Mouse (Mus musculus) left cerebral cortex, adult 2 months (tissue): ENCODE results near the gene Cenpb. TPM values are rescaled to one million over a fixed set of nuclear protein-coding genes. Genes with fewer than 3 reads are reported as not detected.

ENCODE experiments used
- DNase-seq, 2 experiments: peaks; one replicate each; pipeline ENCODE4 v3.0.0; 2021 to 2022; ENCODE audit warnings: low spot score in 2 of 2, mixed read lengths in 1 of 2; ENCODE audit errors: extremely low spot score in 1 of 2
- H3K27ac ChIP-seq: fragments of 200-600 bp; 2 replicates; pipeline ENCODE4 v1.8.1; 2022
- H3K4me3 ChIP-seq: fragments of 200-600 bp; 2 replicates; pipeline ENCODE4 v1.8.1; 2022
- CTCF ChIP-seq: fragments of 200-600 bp; IDR thresholded peaks from 2 replicates; pipeline ENCODE4 v1.8.1; 2022; ENCODE audit warnings: antibody characterized with exemption, mild to moderate bottlenecking, moderate library complexity
- intact Hi-C: fragments of 180-260 bp; cut with DNase I; formaldehyde crosslinking; loops from one replicate; pipeline ENCODE4 v1.15.1; 2025
- total RNA-seq, 2 experiments: library from RNA; stranded (reverse); gene quantifications; 2 replicates each; pipeline ENCODE4 v1.2.3; 2021

The Cenpb gene
- total RNA-seq, 2 experiments from 2014 or later, result 65.3 to 69.8 TPM

DNA sequence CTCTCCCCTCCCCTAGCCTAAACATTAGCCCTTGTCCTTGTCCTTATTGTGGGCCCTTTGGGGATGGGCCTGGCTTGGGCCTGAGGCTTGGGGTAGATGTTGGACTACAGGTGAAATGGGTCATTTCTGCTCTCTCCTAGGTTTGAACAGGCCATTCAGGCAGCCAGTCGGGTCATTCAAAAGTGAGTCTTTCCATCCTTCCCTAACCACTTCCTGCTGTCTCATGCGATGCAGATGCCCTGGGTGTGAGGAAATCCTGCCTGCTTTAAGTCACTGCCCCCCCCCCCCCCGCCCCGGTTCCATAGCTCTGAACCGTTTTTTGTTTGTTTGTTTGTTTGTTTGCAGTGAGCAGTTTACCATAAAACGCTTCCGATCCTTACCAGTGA is 11.1 kb upstream of the Cenpb start:
- TF ChIP-seq CTCF, result no peak
- DNase-seq, result no peak
- intact Hi-C loops, result no loop called here
- Histone ChIP-seq H3K27ac (no peak overlapping the region), H3K4me3 (no peak overlapping the region)

DNA sequence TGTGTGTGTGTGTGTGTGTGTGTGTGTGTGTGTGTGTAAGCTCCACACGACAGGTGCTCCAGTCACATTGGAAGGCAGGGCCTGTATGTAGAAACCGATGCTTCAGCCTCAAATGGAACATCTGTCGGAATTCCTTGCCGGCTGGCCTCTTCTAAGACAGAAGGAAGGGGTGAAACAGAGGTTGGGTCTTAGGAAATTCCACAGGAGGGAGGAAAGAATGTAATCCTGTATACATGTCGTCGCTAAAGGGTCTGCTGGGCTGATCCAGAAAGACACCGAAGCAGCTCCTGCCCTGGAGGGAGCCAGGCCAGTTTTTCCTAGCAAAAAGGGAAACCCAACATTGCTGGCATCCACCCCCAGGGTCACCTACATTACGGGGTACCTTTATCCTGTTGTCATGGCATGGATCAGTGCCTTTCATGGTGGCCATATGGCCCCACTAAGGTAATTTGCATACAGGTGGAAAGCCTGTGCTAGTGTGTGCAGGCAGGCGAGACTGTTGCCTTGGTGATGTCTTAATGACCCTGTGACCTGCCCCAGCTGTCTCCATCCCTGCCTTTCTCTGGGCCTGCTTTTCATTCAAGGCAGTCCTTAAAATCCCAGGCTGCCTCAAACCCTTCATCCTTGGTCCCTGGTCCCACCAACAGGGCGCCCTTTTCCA is 10.6 kb upstream of the Cenpb start:
- DNase-seq, result no peak
- Histone ChIP-seq H3K27ac (no peak overlapping the region), H3K4me3 (no peak overlapping the region)
- intact Hi-C loops, result no loop called here
- no peak for TF ChIP-seq CTCF

DNA sequence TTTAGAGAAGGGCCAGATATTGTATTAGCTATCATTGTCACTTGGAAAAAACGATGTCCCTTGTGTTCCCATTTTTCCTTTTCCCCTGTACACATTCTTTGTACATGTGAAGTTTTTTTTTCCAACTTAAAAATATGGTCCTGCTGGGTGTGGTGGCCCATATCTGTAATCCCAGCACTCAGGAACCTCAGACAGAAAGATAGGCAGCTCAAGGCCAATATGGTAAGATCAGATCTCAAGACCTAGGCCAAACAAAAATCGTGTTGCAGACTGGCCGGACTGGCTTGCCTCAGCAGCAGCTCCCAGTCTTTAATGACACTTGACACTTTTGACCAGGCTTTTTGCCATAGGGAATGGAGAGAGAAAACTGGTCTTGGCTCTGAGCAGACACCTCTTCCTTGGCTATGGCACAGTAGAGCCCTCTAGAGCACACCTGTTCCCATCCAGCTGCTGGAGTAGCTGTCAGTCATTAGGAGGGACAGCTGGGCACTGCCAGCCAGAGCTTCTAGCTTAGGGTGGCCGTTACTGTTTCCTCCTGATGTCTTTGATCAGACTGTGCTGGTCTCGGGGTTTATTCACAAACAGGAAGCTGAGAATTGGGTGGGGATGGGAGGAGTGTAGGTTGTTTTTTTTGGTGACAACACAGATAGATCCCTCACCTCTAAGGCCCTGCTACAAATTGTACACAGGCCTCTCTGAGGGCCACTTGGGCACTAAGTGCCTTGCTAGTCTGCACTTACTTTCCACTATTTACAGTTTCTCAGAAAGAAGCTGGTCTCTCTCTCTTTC is 9.8 kb upstream of the Cenpb start:
- TF ChIP-seq CTCF, result no peak
- intact Hi-C loops, result no loop called here
- no peak for DNase-seq
- Histone ChIP-seq H3K4me3 (no peak overlapping the region), H3K27ac (no peak overlapping the region)

DNA sequence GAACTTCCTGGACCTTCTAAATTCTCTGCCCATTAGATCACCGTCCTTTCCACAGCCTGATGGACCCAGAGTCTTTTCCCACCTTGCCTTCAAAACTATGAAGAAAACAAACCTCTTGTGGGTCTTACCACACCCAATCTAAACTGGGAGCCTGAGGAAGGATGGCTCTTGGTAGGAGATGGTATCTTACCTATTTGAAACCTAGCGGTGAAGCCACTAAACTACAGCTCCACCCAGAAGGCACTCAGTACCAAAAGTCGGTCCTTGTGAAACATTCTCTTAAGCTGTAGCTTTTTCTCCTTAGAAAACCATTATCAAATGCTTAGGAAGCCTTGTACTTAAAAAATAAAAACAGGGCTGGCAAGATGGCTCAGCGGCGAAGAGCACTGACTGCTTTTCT is 8.4 kb upstream of the Cenpb start:
- DNase-seq, result no peak
- Histone ChIP-seq H3K4me3 (no peak overlapping the region), H3K27ac (no peak overlapping the region)
- TF ChIP-seq CTCF, result no peak
- intact Hi-C loops, result no loop called here

DNA sequence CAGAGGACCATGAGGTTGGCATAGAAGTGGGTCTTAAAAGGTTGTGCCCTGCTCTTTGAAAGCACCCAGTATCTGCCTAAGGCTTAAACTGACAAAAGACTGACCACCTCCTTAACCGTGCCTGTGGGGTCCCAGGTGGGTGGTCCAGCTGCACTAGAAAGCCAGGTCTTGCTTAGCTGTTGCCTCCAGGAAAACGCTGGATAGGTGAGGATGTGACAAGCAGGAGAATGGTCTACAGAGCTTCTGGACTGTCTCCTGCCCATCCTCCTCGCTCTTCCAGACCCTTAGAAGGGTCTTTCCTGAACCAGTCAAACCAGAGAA is 7.7 kb upstream of the Cenpb start:
- H3K4me3 ChIP-seq, result peak overlapping the region; percentile 78
- no peak for DNase-seq
- no peak for TF ChIP-seq CTCF
- intact Hi-C loops, result loop anchor here (1.0 kb wide), 1 partner anchor 23 kb away; no protein-coding TSS in a partner anchor
- peak overlapping the region; percentile 80; the same call in 1 of the 2 replicates for H3K27ac ChIP-seq

DNA sequence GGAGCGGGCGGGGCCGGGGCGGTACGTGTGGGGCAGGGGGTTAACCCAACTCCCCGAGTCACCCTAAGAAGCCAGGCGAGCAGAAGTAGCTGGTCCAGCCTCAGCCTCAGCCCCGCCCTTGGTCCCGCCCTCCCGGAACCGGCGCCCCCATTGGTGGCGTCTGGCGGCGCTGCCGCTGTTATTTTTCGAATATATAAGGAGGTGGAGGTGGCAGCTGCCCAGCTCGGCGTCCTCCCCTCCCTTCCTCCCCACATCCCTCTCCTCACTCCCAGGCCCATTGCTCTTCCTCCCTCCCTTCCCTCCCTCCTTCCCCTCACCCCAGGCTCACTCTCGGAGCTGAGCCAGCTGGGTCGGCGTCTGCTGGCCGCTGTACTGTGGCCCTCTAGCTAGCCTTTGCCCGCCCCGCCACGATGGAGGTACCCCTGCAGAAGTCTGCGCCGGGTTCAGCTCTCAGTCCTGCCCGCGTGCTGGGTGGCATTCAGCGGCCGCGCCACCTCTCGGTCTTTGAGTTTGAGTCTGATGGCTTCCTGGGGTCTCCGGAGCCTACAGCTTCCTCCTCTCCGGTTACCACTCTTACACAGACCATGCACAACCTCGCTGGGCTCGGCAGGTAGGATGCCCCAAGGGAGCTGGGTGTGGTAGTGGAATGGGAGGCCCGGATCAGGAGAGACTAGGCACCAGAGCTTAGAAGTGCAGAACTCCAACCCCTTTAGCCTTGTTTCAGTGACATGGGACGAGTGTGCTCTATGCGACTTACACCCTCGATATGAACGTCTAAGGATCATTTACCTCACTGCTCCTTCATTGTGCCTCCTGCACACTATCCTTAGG is 7.1 kb upstream of the Cenpb start, which contains the start of the genes Cdc25b and Spef1:
TSS of gene Cdc25b (plus strand) at position 179 of the 831 bp plus-strand sequence.
TSS of gene Spef1 (minus strand) at position 512 of the 831 bp plus-strand sequence.
- DNase-seq, result peak; percentile 78
- peak; percentile 50 for TF ChIP-seq CTCF
- H3K27ac ChIP-seq, result peak within 1 kb of the TSS; percentile 80
- intact Hi-C loops, result loop anchor here (1.0 kb wide), 1 partner anchor 23 kb away; no protein-coding TSS in a partner anchor
- peak within 1 kb of the TSS; percentile 78 for H3K4me3 ChIP-seq

DNA sequence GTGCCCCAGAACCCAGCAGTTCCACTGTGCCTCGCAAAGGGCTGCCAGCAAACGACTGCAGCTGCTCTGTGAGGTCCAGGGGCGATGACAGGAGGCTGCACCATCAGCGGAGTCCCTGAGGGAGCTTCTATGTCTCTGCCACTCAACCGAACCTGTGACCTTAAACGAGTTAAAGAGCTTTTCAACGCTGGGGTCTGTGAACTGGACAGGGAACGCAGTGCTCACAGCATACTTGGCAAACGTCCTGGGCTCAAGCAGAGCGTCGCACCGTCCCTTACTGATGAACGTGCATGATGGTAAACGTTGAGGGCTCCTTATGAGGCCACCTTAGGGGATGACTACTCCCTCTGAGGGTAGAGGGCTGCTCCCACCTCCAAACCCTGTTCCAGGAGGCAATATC is 6.5 kb upstream of the Cenpb start:
- DNase-seq, result no peak
- no peak for TF ChIP-seq CTCF
- intact Hi-C loops, result no loop called here
- peak overlapping the region; percentile 80 for H3K27ac ChIP-seq
- peak overlapping the region; percentile 78 for H3K4me3 ChIP-seq

DNA sequence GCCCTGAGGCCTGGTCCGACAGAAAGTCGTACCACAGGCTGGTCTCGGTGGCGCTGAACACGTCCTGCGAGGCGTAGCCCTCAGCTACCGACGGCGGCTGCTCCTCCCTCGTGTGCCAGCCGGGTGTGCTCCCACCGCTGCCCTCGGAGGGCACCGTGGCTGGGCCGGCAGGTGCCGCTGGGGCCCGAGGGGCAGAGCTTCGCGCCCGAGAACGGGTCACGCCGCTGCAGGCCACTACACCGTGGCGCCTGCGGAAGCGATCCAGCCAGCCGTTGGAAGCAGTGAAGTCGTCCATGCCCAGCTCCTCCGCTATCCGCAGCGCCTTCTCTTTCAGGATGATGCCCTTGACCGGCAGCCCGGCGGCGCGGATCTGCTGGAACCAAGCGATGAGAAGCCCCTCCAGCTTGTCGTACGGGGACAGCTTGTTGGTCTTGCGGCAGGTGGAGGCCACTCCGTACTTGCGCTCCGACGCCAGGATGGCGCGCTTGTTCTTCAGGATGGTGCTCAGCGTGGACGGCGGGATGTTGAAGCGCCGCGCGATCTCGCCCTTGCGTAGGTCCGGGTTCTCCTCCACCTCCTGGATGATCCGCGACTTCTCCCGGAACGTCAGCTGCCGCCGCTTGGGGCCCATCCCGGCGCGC is 501 bp downstream of the Cenpb start:
- DNase-seq, result peak; percentile 54 to 56
- H3K4me3 ChIP-seq, result peak overlapping the region; percentile 80
- TF ChIP-seq CTCF, result no peak
- peak overlapping the region; percentile 91 for H3K27ac ChIP-seq
- intact Hi-C loops, result loop anchor here (5.0 kb wide), 1 partner anchor 33 kb away; no protein-coding TSS in a partner anchor

DNA sequence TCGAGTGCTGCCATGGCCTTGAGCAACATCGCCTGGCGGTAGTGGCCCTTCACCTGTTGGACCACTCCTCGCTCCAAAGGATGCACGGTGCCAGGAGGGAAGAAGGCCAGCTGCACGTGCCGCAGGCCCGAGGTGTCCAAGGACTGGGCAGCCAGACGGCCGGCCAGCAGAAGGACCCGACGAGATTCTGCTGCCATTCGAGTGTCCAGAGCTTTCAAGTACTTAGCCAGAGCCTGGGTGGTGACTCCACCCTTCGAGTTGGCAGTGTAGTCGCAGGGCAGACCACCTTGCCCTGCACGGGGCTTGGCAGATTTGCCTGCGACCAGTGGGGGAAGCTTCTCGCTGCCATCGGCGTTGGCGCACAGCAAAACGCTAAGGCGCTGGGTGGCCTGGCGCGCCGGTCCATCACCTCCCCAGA is 1.0 kb downstream of the Cenpb start:
- no peak for DNase-seq
- peak overlapping the region; percentile 91 for H3K27ac ChIP-seq
- intact Hi-C loops, result loop anchor here (5.0 kb wide), 1 partner anchor 33 kb away; no protein-coding TSS in a partner anchor
- peak overlapping the region; percentile 80 for H3K4me3 ChIP-seq
- TF ChIP-seq CTCF, result no peak

DNA sequence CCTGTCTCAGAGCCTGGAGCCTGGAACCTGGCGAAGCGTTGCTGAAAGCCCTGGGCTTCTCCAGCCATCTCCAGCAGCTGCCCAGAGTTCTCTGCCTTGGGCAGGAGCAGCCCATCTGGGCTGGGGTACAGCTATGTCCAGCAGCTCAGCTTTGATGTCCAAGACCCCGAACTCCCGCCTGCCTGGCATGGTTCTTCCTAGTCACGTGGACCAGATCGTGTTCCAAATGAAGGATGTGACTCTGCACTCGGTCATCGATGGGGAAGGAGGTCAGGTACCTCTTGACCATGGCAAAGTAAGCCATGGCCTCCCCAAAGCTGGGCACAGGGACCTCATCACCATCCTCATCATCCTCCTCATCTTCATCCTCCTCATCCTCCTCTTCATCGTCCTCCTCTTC is 1.9 kb downstream of the Cenpb start:
- H3K27ac ChIP-seq, result peak overlapping the region; percentile 15; the same call in 1 of the 2 replicates
- no peak for DNase-seq
- TF ChIP-seq CTCF, result no peak
- H3K4me3 ChIP-seq, result peak overlapping the region; percentile 80
- intact Hi-C loops, result loop anchor here (5.0 kb wide), 1 partner anchor 34 kb away; no protein-coding TSS in a partner anchor

DNA sequence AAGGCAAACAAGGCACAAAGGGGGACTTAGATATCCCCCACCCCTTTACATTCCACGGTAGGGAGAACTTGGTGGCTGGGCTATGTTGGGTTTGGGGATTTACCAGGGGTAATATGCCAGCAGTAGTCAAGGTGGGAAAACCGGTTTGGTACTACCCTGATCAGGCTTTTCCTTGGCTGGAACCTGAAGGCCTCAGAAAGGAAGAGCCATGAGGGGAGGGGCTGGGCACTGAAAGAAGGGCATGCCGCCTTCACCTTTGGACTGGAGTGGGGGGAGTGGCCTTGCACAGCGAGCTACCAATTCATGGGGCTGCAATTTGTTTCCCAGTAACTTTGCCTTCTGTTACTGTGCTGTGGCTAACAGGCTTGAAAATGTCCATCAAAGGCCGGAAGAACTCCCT is 3.4 kb downstream of the Cenpb start:
- intact Hi-C loops, result loop anchor here (5.0 kb wide), 1 partner anchor 36 kb away; no protein-coding TSS in a partner anchor
- TF ChIP-seq CTCF, result no peak

More for the DNA sequence above, 3.4 kb downstream of the Cenpb start:
- Histone ChIP-seq H3K4me3 (no peak overlapping the region), H3K27ac (no peak overlapping the region)
- DNase-seq, result no peak
